Mouse (Mus musculus) bone marrow, adult 2 months (tissue): ENCODE data around the gene Samd4.

Source experiments
- CTCF ChIP-seq: fragments of 200-500 bp; IDR thresholded peaks from 2 replicates; pipeline ENCODE4 v1.5.1; 2011; ENCODE audit warnings: low read length, control low read depth; ENCODE audit not compliant: control insufficient read depth, insufficient read depth
- POLR2A ChIP-seq: fragments of 200-500 bp; IDR thresholded peaks from 2 replicates; pipeline ENCODE4 v1.6.1; 2011; ENCODE audit warnings: low read depth, mild to moderate bottlenecking, control low read depth, low read length, borderline replicate concordance; ENCODE audit not compliant: control insufficient read depth

- TF ChIP-seq CTCF (no peak), POLR2A (no peak)
These were observed 201.2 kb downstream of the Samd4 start for GRCm38 (mm10) chr14:47083838-47084237.
